Comparison of ENCODE assay signal across 9 mouse cellular contexts in the genomic region with DNA sequence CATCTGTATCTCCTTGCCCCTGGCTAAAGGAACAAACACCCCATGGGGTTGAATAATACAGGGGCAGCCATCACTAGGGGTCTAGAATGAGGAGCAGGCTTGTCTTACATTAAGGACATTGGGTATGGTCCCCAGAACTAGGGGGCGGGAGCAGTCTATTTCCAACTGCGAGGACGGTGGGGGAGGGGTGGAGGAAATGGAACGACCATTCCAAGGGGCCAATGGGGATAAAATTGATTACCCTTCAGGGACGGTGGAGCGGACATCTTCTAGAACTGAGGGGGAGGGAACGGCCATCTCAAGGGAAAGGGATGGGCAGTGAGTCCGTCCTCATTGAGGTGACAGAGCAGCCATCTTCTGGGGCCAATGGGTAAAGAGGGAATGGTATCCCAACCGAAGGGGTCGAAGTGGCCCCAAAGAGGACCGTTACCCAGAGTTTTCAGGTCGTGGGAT. TPM values are rescaled to one million over a fixed set of nuclear protein-coding genes. Genes with fewer than 3 reads are reported as not detected.
DNase-seq lines count a peak whose midpoint lies in the region; ATAC-seq and TF ChIP-seq lines count a peak whose summit lies in the region.
"Had no signal": no experiment of that assay in that cellular context is flagged by ENCODE, and none has a peak within 500 bp of the region (broad histone marks: within the 10 kb centered on the region; RNA-seq: fewer than 3 reads in every experiment).

No protein-coding gene starts in this region.

- H3K4me3 ChIP-seq in thymus, adult 2 months (ENCODE audit: control insufficient read depth, insufficient read depth, low read length): peak overlapping the region; percentile 74
- peak overlapping the region; percentile 87 for H3K4me3 ChIP-seq in hindbrain, postnatal 0 days (ENCODE audit: low read length)
- H3K4me3 ChIP-seq in midbrain, embryonic 16.5 days (ENCODE audit: low read depth, low read length): peak overlapping the region; percentile 66

- peak; percentile 44 for DNase-seq in gastrocnemius, postnatal 25 days
- DNase-seq in gastrocnemius, postnatal 4 days (ENCODE audit: low spot score in 2 of 2): no peak
- no peak for DNase-seq in thymus, adult 2 months
- DNase-seq in thymus, postnatal 0 days (ENCODE audit: low spot score): no peak
- peak; percentile 52 for DNase-seq in hindbrain, postnatal 0 days (ENCODE audit: low spot score)
- DNase-seq in B cell, adult 2 months: no peak
- DNase-seq in ovary, postnatal 10 days (ENCODE audit: low spot score): no peak

- peaks cover 12% of the 10 kb centered on the region for H3K4me1 ChIP-seq in thymus, adult 2 months (replicated peaks; ENCODE audit: control insufficient read depth, insufficient read depth, low read length)
- H3K4me1 ChIP-seq in hindbrain, postnatal 0 days (ENCODE audit: insufficient read depth, low read length): peaks cover 19% of the 10 kb centered on the region
- peaks cover 17% of the 10 kb centered on the region for H3K4me1 ChIP-seq in midbrain, embryonic 16.5 days (ENCODE audit: control insufficient read depth, insufficient read depth, low read length)

- peak overlapping the region; percentile 95 for H3K4me2 ChIP-seq in hindbrain, postnatal 0 days (ENCODE audit: low read depth, low read length)
- H3K4me2 ChIP-seq in midbrain, embryonic 16.5 days (ENCODE audit: low read length): peak overlapping the region; percentile 79

- no peak overlapping the region for H3K27ac ChIP-seq in thymus, adult 2 months (ENCODE audit: control insufficient read depth, insufficient read depth, low read length)
- peak overlapping the region; percentile 75; the same call in 1 of the 2 replicates for H3K27ac ChIP-seq in hindbrain, postnatal 0 days
- H3K27ac ChIP-seq in midbrain, embryonic 16.5 days (ENCODE audit: low read length): peak overlapping the region; percentile 82

- no peaks in the 10 kb centered on the region for H3K9me3 ChIP-seq in hindbrain, postnatal 0 days (ENCODE audit: low read length)
- H3K9me3 ChIP-seq in midbrain, embryonic 16.5 days (replicated peaks; ENCODE audit: control insufficient read depth, low read length, poor library complexity, severe bottlenecking): no peaks in the 10 kb centered on the region

- peaks cover 22% of the 10 kb centered on the region; the same call in 1 of the 2 replicates for H3K36me3 ChIP-seq in thymus, adult 2 months (ENCODE audit: control insufficient read depth, insufficient read depth, low read length)
- H3K36me3 ChIP-seq in hindbrain, postnatal 0 days (ENCODE audit: insufficient read depth, low read length): peaks cover 33% of the 10 kb centered on the region
- peaks cover 20% of the 10 kb centered on the region for H3K36me3 ChIP-seq in midbrain, embryonic 16.5 days (ENCODE audit: control insufficient read depth, insufficient read depth, low read length)

- WGBS in thymus, adult 2 months: 1% methylated on average over 12 of the region's 12 CpGs
- WGBS in hindbrain, postnatal 0 days: 0% methylated on average over 12 of the region's 12 CpGs
- WGBS in midbrain, embryonic 16.5 days: 0% methylated on average over 12 of the region's 12 CpGs

- no peaks in the 10 kb centered on the region for H3K27me3 ChIP-seq in thymus, adult 2 months (ENCODE audit: control insufficient read depth, insufficient read depth, low read length)
- no peaks in the 10 kb centered on the region for H3K27me3 ChIP-seq in hindbrain, postnatal 0 days (ENCODE audit: insufficient read depth, low read length)
- no peaks in the 10 kb centered on the region for H3K27me3 ChIP-seq in midbrain, embryonic 16.5 days (ENCODE audit: control insufficient read depth, insufficient read depth, low read depth, low read length)
- H3K27me3 ChIP-seq: Patski had no signal

- peak; percentile 58 for ATAC-seq in hindbrain, postnatal 0 days
- ATAC-seq in midbrain, embryonic 16.5 days: peak; percentile 68

- peak overlapping the region; percentile 89 for H3K9ac ChIP-seq in hindbrain, postnatal 0 days (replicated peaks; ENCODE audit: low read length)
- H3K9ac ChIP-seq in midbrain, embryonic 16.5 days (ENCODE audit: low read depth, low read length): peak overlapping the region; percentile 88

- TF ChIP-seq CTCF in thymus, adult 2 months (IDR thresholded peaks at IDR 0.05; ENCODE audit: borderline replicate concordance, control insufficient read depth, extremely low read depth, insufficient read depth, low read length, poor library complexity): no peak
- no peak for TF ChIP-seq CTCF in hindbrain, postnatal 0 days (IDR thresholded peaks at IDR 0.05; ENCODE audit: low read depth)

- no peak for TF ChIP-seq POLR2A in thymus, adult 2 months (IDR thresholded peaks at IDR 0.05; ENCODE audit: control insufficient read depth, extremely low read depth, insufficient read depth, low read length, poor library complexity)

RNA-seq across cellular contexts. Expression of a gene that starts 0.4 kb away (rescaled TPM):
- 1 to 10 TPM in 1 of 2 experiments, under 1 TPM in 1; 0.87 to 1.4 TPM for total RNA-seq in gastrocnemius, postnatal 25 days (2021)
- 1 to 10 TPM; 3.6 to 4.1 TPM for total RNA-seq in gastrocnemius, postnatal 4 days (2021)
- polyA plus RNA-seq in thymus, adult 2 months (2012; rRNA removed): 13.1 and 15.1 TPM in 2 replicates
- 2.1 and 4.3 TPM in 2 replicates for polyA plus RNA-seq in thymus, postnatal 0 days (2015; fragmentation: Nextera tagmentation; extraction: Ambion mirVana)
- total RNA-seq in hindbrain, postnatal 0 days (2014; rRNA removed): 1.9 and 5.2 TPM in 2 replicates
- polyA plus RNA-seq in hindbrain, postnatal 0 days (2015; fragmentation: Nextera tagmentation; extraction: Ambion mirVana): 3.1 and 4.1 TPM in 2 replicates
- polyA plus RNA-seq in midbrain, embryonic 16.5 days (2015; fragmentation: Nextera tagmentation; extraction: Ambion mirVana): 0.83 and 0.88 TPM in 2 replicates

RNA-seq across cellular contexts. Expression of a gene that starts 0.5 kb away (rescaled TPM):
- total RNA-seq in gastrocnemius, postnatal 25 days (2021): 10 to 100 TPM; 20.5 to 23.1 TPM
- 10 to 100 TPM; 28.7 to 29.5 TPM for total RNA-seq in gastrocnemius, postnatal 4 days (2021)
- 137 and 194 TPM in 2 replicates for polyA plus RNA-seq in thymus, adult 2 months (2012; rRNA removed)
- polyA plus RNA-seq in thymus, postnatal 0 days (2015; fragmentation: Nextera tagmentation; extraction: Ambion mirVana): 145 and 149 TPM in 2 replicates
- total RNA-seq in hindbrain, postnatal 0 days (2014; rRNA removed): 72.1 and 101 TPM in 2 replicates
- 138 and 143 TPM in 2 replicates for polyA plus RNA-seq in hindbrain, postnatal 0 days (2015; fragmentation: Nextera tagmentation; extraction: Ambion mirVana)
- polyA plus RNA-seq in midbrain, embryonic 16.5 days (2015; fragmentation: Nextera tagmentation; extraction: Ambion mirVana): 118 and 143 TPM in 2 replicates

RNA-seq across cellular contexts. Expression of a gene that starts 20.3 kb away (rescaled TPM):
- total RNA-seq in gastrocnemius, postnatal 25 days (2021): under 1 TPM; 0.49 to 0.99 TPM
- total RNA-seq in gastrocnemius, postnatal 4 days (2021): 1 to 10 TPM; 1.0 to 1.1 TPM
- 28.9 and 39.1 TPM in 2 replicates for polyA plus RNA-seq in thymus, adult 2 months (2012; rRNA removed)
- polyA plus RNA-seq in thymus, postnatal 0 days (2015; fragmentation: Nextera tagmentation; extraction: Ambion mirVana): 9.3 and 9.4 TPM in 2 replicates
- 1.2 and 1.5 TPM in 2 replicates for total RNA-seq in hindbrain, postnatal 0 days (2014; rRNA removed)
- polyA plus RNA-seq in hindbrain, postnatal 0 days (2015; fragmentation: Nextera tagmentation; extraction: Ambion mirVana): 1.6 and 1.7 TPM in 2 replicates
- polyA plus RNA-seq in midbrain, embryonic 16.5 days (2015; fragmentation: Nextera tagmentation; extraction: Ambion mirVana): 0.88 and 1.1 TPM in 2 replicates

RNA-seq across cellular contexts. Expression of a gene that starts 22.1 kb away (rescaled TPM):
- 10 to 100 TPM; 17.4 to 24.6 TPM for total RNA-seq in gastrocnemius, postnatal 25 days (2021)
- total RNA-seq in gastrocnemius, postnatal 4 days (2021): 10 to 100 TPM; 12.4 to 14.2 TPM
- polyA plus RNA-seq in thymus, adult 2 months (2012; rRNA removed): 33.6 and 36.2 TPM in 2 replicates
- 0.85 and 1.1 TPM in 2 replicates for polyA plus RNA-seq in thymus, postnatal 0 days (2015; fragmentation: Nextera tagmentation; extraction: Ambion mirVana)
- total RNA-seq in hindbrain, postnatal 0 days (2014; rRNA removed): 3.1 and 3.2 TPM in 2 replicates
- 0.45 and 1.1 TPM in 2 replicates for polyA plus RNA-seq in hindbrain, postnatal 0 days (2015; fragmentation: Nextera tagmentation; extraction: Ambion mirVana)
- polyA plus RNA-seq in midbrain, embryonic 16.5 days (2015; fragmentation: Nextera tagmentation; extraction: Ambion mirVana): 0.49 and 1.0 TPM in 2 replicates

RNA-seq across cellular contexts. Expression of a gene that starts 23.0 kb away (rescaled TPM):
- total RNA-seq in gastrocnemius, postnatal 25 days (2021): under 1 TPM; 0.56 to 0.72 TPM
- total RNA-seq in gastrocnemius, postnatal 4 days (2021): 1 to 10 TPM; 4.0 to 4.2 TPM
- polyA plus RNA-seq in thymus, adult 2 months (2012; rRNA removed): 12.7 and 14.7 TPM in 2 replicates
- polyA plus RNA-seq in thymus, postnatal 0 days (2015; fragmentation: Nextera tagmentation; extraction: Ambion mirVana): 0.48 and 0.60 TPM in 2 replicates
- 24.2 and 28.6 TPM in 2 replicates for total RNA-seq in hindbrain, postnatal 0 days (2014; rRNA removed)
- polyA plus RNA-seq in hindbrain, postnatal 0 days (2015; fragmentation: Nextera tagmentation; extraction: Ambion mirVana): 10.3 and 10.6 TPM in 2 replicates
- polyA plus RNA-seq in midbrain, embryonic 16.5 days (2015; fragmentation: Nextera tagmentation; extraction: Ambion mirVana): 13.3 and 15.1 TPM in 2 replicates

Comparison
In these comparisons a context has a peak if more than half of its experiments do, and no peak if none do; other contexts are left out.
1. DNase-seq: peak in gastrocnemius, postnatal 25 days (single experiment) and hindbrain, postnatal 0 days (single experiment); none in gastrocnemius, postnatal 4 days (0 of 2), thymus, adult 2 months (single experiment), thymus, postnatal 0 days (single experiment), B cell, adult 2 months (0 of 2) and ovary, postnatal 10 days (single experiment).
2. Peak in every context shown above with its lines, with median percentiles within 50 percentile points of each other: H3K4me3 ChIP-seq.